Mouse (Mus musculus): ENCODE measurements around the gene Cd3g.

Gene Cd3g

GRCm38 (mm10) chr9:44980242-44980641 is at the start of gene Cd3g:
TSS of gene Cd3g (minus strand) at chr9:44980431.
- in situ Hi-C loops (cut with MboI; ENCODE audit: low pct_unique_long_range_greater_than_20kb in 1 of 2, low sequenced_read_pairs in 2 of 2, unreplicated experiment in 1 of 2) = no loop called here

- in situ Hi-C loops (cut with MboI; ENCODE audit: low pct_unique_long_range_greater_than_20kb in 1 of 2, low sequenced_read_pairs in 2 of 2, unreplicated experiment in 1 of 2) = loop anchor here in 1 of 2 experiments (5.0 to 10.0 kb wide), 2 partner anchors 95 to 117 kb away; no protein-coding TSS in a partner anchor
Measured at GRCm38 (mm10) chr9:45027376-45027775, 47.1 kb upstream of the Cd3g start.

GRCm38 (mm10) chr9:45024187-45024586 is 44.0 kb upstream of the Cd3g start:
- in situ Hi-C loops (cut with MboI; ENCODE audit: low pct_unique_long_range_greater_than_20kb in 1 of 2, low sequenced_read_pairs in 2 of 2, unreplicated experiment in 1 of 2) = loop anchor here in 1 of 2 experiments (10.0 kb wide), 1 partner anchor 121 kb away; no protein-coding TSS in a partner anchor

GRCm38 (mm10) chr9:45023638-45024037 is 43.4 kb upstream of the Cd3g start:
- in situ Hi-C loops (cut with MboI; ENCODE audit: low pct_unique_long_range_greater_than_20kb in 1 of 2, low sequenced_read_pairs in 2 of 2, unreplicated experiment in 1 of 2) = loop anchor here in 1 of 2 experiments (10.0 kb wide), 1 partner anchor 121 kb away; no protein-coding TSS in a partner anchor

GRCm38 (mm10) chr9:45022800-45023199 is 42.6 kb upstream of the Cd3g start:
- in situ Hi-C loops (cut with MboI; ENCODE audit: low pct_unique_long_range_greater_than_20kb in 1 of 2, low sequenced_read_pairs in 2 of 2, unreplicated experiment in 1 of 2) = loop anchor here in 1 of 2 experiments (10.0 kb wide), 1 partner anchor 122 kb away; no protein-coding TSS in a partner anchor

GRCm38 (mm10) chr9:45018031-45018430 is 37.8 kb upstream of the Cd3g start:
- in situ Hi-C loops (cut with MboI; ENCODE audit: low pct_unique_long_range_greater_than_20kb in 1 of 2, low sequenced_read_pairs in 2 of 2, unreplicated experiment in 1 of 2) = no loop called here

GRCm38 (mm10) chr9:45015841-45016240 is 35.6 kb upstream of the Cd3g start:
- in situ Hi-C loops (cut with MboI; ENCODE audit: low pct_unique_long_range_greater_than_20kb in 1 of 2, low sequenced_read_pairs in 2 of 2, unreplicated experiment in 1 of 2) = no loop called here

- in situ Hi-C loops (cut with MboI; ENCODE audit: low pct_unique_long_range_greater_than_20kb in 1 of 2, low sequenced_read_pairs in 2 of 2, unreplicated experiment in 1 of 2) = no loop called here
Measured at GRCm38 (mm10) chr9:45014879-45015278, 34.6 kb upstream of the Cd3g start.

GRCm38 (mm10) chr9:45011291-45011690 is 31.1 kb upstream of the Cd3g start:
- in situ Hi-C loops (cut with MboI; ENCODE audit: low pct_unique_long_range_greater_than_20kb in 1 of 2, low sequenced_read_pairs in 2 of 2, unreplicated experiment in 1 of 2) = no loop called here

- in situ Hi-C loops (cut with MboI; ENCODE audit: low pct_unique_long_range_greater_than_20kb in 1 of 2, low sequenced_read_pairs in 2 of 2, unreplicated experiment in 1 of 2) = no loop called here
Measured at GRCm38 (mm10) chr9:45010461-45010860, 30.2 kb upstream of the Cd3g start.

GRCm38 (mm10) chr9:45009180-45010078 is 29.2 kb upstream of the Cd3g start, which contains the start of gene Cd3e:
TSS of gene Cd3e (minus strand) at chr9:45009627.
- in situ Hi-C loops (cut with MboI; ENCODE audit: low pct_unique_long_range_greater_than_20kb in 1 of 2, low sequenced_read_pairs in 2 of 2, unreplicated experiment in 1 of 2) = loop anchor here in 1 of 2 experiments (5.0 kb wide), 1 partner anchor 37 kb away; no protein-coding TSS in a partner anchor

GRCm38 (mm10) chr9:45008342-45008741 is 28.1 kb upstream of the Cd3g start:
- in situ Hi-C loops (cut with MboI; ENCODE audit: low pct_unique_long_range_greater_than_20kb in 1 of 2, low sequenced_read_pairs in 2 of 2, unreplicated experiment in 1 of 2) = loop anchor here in 1 of 2 experiments (5.0 kb wide), 1 partner anchor 36 kb away; no protein-coding TSS in a partner anchor

- in situ Hi-C loops (cut with MboI; ENCODE audit: low pct_unique_long_range_greater_than_20kb in 1 of 2, low sequenced_read_pairs in 2 of 2, unreplicated experiment in 1 of 2) = loop anchor here in 1 of 2 experiments (5.0 kb wide), 1 partner anchor 35 kb away; no protein-coding TSS in a partner anchor
Measured at GRCm38 (mm10) chr9:45007404-45007803, 27.2 kb upstream of the Cd3g start.

GRCm38 (mm10) chr9:45000249-45000648 is 20.0 kb upstream of the Cd3g start:
- in situ Hi-C loops (cut with MboI; ENCODE audit: low pct_unique_long_range_greater_than_20kb in 1 of 2, low sequenced_read_pairs in 2 of 2, unreplicated experiment in 1 of 2) = no loop called here

- in situ Hi-C loops (cut with MboI; ENCODE audit: low pct_unique_long_range_greater_than_20kb in 1 of 2, low sequenced_read_pairs in 2 of 2, unreplicated experiment in 1 of 2) = no loop called here
Measured at GRCm38 (mm10) chr9:44999776-45000175, 19.5 kb upstream of the Cd3g start.

- in situ Hi-C loops (cut with MboI; ENCODE audit: low pct_unique_long_range_greater_than_20kb in 1 of 2, low sequenced_read_pairs in 2 of 2, unreplicated experiment in 1 of 2) = no loop called here
Measured at GRCm38 (mm10) chr9:44999171-44999570, 18.9 kb upstream of the Cd3g start.

- in situ Hi-C loops (cut with MboI; ENCODE audit: low pct_unique_long_range_greater_than_20kb in 1 of 2, low sequenced_read_pairs in 2 of 2, unreplicated experiment in 1 of 2) = no loop called here
Measured at GRCm38 (mm10) chr9:44998138-44998537, 17.9 kb upstream of the Cd3g start.

GRCm38 (mm10) chr9:44996590-44996989 is 16.4 kb upstream of the Cd3g start:
- in situ Hi-C loops (cut with MboI; ENCODE audit: low pct_unique_long_range_greater_than_20kb in 1 of 2, low sequenced_read_pairs in 2 of 2, unreplicated experiment in 1 of 2) = no loop called here

GRCm38 (mm10) chr9:44994962-44995361 is 14.7 kb upstream of the Cd3g start:
- in situ Hi-C loops (cut with MboI; ENCODE audit: low pct_unique_long_range_greater_than_20kb in 1 of 2, low sequenced_read_pairs in 2 of 2, unreplicated experiment in 1 of 2) = no loop called here
